Mouse (Mus musculus) neural tube, embryonic 14.5 days (tissue): ENCODE data around the gene Itgb6. TPM values are rescaled to one million over a fixed set of nuclear protein-coding genes. Genes with fewer than 3 reads are reported as not detected.

ENCODE experiments used
- ATAC-seq: fragments of 200-750 bp; cut with Nextera tagmentation; 2 replicates; pipeline ENCODE4 v1.8.0; 2017; ENCODE audit warnings: low read depth, mild to moderate bottlenecking, moderate TSS enrichment, moderate library complexity
- H3K27ac ChIP-seq: fragments of 300-500 bp; sonication (generic); 2 replicates; pipeline ENCODE4 v1.5.1; 2014; ENCODE audit warnings: low read depth, mild to moderate bottlenecking, control low read depth, low read length, moderate library complexity, mixed read lengths
- H3K27me3 ChIP-seq: fragments of 300-500 bp; sonication (generic); 2 replicates; pipeline ENCODE4 v1.6.1; 2014; ENCODE audit warnings: low read length; ENCODE audit not compliant: control insufficient read depth, insufficient read depth
- H3K36me3 ChIP-seq: fragments of 300-500 bp; sonication (generic); 2 replicates; pipeline ENCODE4 v1.6.1; 2014; ENCODE audit warnings: low read length, mixed read lengths; ENCODE audit not compliant: control insufficient read depth, insufficient read depth
- H3K4me1 ChIP-seq: fragments of 300-500 bp; sonication (generic); 2 replicates; pipeline ENCODE4 v1.6.1; 2014; ENCODE audit warnings: low read length; ENCODE audit not compliant: control insufficient read depth, insufficient read depth
- H3K4me2 ChIP-seq: fragments of 300-500 bp; sonication (generic); 2 replicates; pipeline ENCODE4 v1.6.1; 2014; ENCODE audit warnings: mild to moderate bottlenecking, low read depth, low read length, control low read depth
- H3K4me3 ChIP-seq: fragments of 300-500 bp; sonication (generic); 2 replicates; pipeline ENCODE4 v1.5.1; 2014; ENCODE audit warnings: low read depth, low read length, control low read depth, mixed read lengths
- H3K9ac ChIP-seq: fragments of 300-500 bp; sonication (generic); replicated peaks from 2 replicates; pipeline ENCODE4 v1.6.1; 2014; ENCODE audit warnings: low read depth, mild to moderate bottlenecking, control low read depth, low read length, mixed read lengths
- H3K9me3 ChIP-seq: fragments of 300-500 bp; sonication (generic); 2 replicates; pipeline ENCODE4 v1.6.1; 2016; ENCODE audit warnings: low read length; ENCODE audit not compliant: control insufficient read depth
- WGBS: fragments of 180-500 bp; shearing (Covaris S2); extraction: QIAGEN DNeasy Blood & Tissue Kit; methylation state at CpG from one replicate; pipeline ENCODE4 v1.1.7; 2014; 5-methylcytosine and 5-hydroxymethylcytosine counted together
- polyA plus RNA-seq: library from polyadenylated mRNA; unstranded; fragments of >200 nt; fragmentation: Nextera tagmentation; extraction: Ambion mirVana; gene quantifications from 2 replicates; pipeline ENCODE4 v1.2.1, GENCODE M21; 2014

Gene Itgb6
- polyA plus RNA-seq, 1 experiment from 2014 or later, result 0.08 TPM

DNA sequence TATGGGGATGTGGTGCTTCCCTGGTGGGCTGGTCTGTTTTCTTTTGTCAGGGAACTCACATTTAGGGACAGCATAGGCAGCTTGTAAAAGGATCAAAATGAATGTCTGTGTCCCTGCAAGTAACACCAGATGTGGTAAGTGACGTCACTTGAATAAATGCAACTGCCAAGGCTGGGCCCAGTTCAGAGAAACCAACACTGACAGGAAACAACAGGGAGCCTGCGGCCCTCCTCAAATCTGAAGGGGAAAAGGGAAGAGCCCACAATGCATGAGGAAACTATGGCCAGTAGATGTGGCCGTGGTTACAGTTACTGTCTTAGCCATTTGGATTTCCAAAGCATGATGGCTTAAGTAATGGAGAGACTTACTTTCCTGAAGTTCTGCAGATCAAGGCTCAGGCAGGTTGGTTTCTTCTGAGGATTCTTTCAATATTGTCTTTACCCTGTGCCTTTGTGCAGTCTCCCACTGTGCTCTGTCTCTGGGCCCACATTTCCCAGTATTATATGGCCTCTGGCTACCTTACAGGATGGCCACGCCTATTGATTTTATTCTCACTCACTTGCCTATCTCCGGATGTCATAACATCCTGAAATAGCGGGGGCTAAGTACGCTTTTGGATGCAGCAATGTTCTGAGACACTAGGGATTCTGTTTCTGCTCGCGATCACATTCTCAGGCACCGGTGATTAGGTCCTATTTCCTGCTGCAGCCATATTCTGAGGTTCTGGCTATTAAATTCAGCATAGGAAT, 17.1 kb upstream of the Itgb6 start:
- WGBS, result 80% methylated on average over 10 of the region's 10 CpGs
- no peak for ATAC-seq
- Histone ChIP-seq H3K4me1 (no peaks in the 10 kb centered on the region), H3K9ac (no peak overlapping the region), H3K4me3 (no peak overlapping the region), H3K27ac (no peak overlapping the region), H3K36me3 (no peaks in the 10 kb centered on the region), H3K4me2 (no peak overlapping the region), H3K27me3 (no peaks in the 10 kb centered on the region), H3K9me3 (no peaks in the 10 kb centered on the region)

DNA sequence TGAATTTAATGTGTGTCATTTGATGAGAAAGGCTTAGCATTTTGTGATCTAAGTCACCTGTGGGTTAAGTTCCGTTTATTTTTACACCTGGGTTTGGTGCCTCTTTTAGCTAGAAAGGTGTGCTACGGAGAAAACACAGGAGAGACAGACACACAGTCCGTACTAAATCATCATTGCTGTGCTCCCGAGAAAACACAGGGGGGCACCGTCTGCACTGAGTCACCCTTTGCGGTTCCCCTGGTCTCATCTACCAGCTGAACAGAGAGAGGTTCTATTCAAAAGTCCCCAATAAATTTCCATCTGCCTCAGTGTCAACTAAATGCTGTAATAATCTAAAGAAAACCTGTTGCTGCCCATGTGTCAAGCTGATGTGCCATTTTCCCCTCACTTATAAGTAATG, 8.5 kb upstream of the Itgb6 start:
- Histone ChIP-seq H3K9me3 (no peaks in the 10 kb centered on the region), H3K36me3 (no peaks in the 10 kb centered on the region), H3K4me3 (no peak overlapping the region), H3K4me1 (no peaks in the 10 kb centered on the region), H3K27me3 (no peaks in the 10 kb centered on the region), H3K4me2 (no peak overlapping the region), H3K27ac (no peak overlapping the region), H3K9ac (no peak overlapping the region)
- WGBS, result 56% methylated on average over 6 of the region's 6 CpGs
- no peak for ATAC-seq

DNA sequence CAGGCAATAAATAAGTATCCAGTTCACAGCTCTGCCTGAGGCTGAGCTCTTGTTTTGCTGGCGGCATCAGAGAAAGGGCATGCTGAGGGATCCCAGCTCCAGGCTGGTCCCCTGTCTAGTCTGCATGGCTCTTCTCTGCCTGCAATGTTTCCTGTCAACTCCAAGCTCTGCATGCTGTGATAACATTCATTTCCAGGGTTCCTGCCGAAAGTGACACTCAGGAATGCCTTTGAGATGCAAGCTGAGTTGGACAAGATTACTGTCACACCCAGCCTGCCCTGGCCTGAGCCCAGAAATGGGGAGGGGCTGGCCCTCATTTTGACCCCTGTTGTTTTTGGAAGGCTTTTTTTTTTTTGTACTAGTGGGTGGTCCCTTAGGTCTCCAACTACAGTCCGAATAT, 7.6 kb upstream of the Itgb6 start:
- Histone ChIP-seq H3K27ac (no peak overlapping the region), H3K4me2 (no peak overlapping the region), H3K36me3 (no peaks in the 10 kb centered on the region), H3K4me1 (no peaks in the 10 kb centered on the region), H3K9ac (no peak overlapping the region), H3K4me3 (no peak overlapping the region), H3K27me3 (no peaks in the 10 kb centered on the region), H3K9me3 (no peaks in the 10 kb centered on the region)
- WGBS, result 23% methylated on average over 3 of the region's 3 CpGs
- ATAC-seq, result no peak

DNA sequence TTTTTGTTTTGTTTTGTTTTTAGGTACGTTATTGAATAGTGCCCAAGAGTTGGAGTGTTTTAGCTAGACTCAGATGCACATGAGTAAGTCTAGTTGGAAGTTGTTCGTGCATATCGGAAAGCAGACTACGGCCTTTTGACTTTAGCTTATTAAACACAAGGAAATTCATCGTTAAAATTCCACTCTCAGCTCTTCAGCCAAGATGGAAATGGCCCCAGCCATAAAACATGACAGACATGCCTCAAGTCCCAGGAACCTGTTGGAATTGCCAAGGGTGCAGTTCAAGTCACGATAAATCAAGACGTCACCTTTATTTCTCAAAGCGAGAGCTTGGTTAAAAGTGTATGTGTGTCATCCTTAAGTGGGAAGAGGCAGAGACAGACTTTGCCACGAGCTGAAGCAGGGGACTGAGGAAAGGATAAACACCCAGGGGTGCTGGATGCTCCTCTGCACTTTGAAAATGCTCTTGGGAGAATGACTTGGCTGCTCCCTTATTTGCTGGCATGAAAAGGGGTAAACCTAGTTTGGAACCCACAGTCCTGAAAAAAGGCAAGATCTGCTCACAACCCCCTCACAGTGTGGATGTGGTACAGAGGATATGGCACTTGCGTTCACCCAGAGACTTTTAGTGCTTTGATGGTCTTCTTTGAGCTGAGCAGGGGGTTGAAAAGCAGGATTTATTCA, 6.6 kb upstream of the Itgb6 start:
- H3K4me3 ChIP-seq, result no peak overlapping the region
- no peaks in the 10 kb centered on the region for H3K36me3 ChIP-seq
- no peaks in the 10 kb centered on the region for H3K9me3 ChIP-seq
- H3K27me3 ChIP-seq, result no peaks in the 10 kb centered on the region
- 62% methylated on average over 10 of the region's 10 CpGs for WGBS
- no peak overlapping the region for H3K4me2 ChIP-seq
- no peak overlapping the region for H3K27ac ChIP-seq
- H3K4me1 ChIP-seq, result no peaks in the 10 kb centered on the region
- ATAC-seq, result no peak
- no peak overlapping the region for H3K9ac ChIP-seq

DNA sequence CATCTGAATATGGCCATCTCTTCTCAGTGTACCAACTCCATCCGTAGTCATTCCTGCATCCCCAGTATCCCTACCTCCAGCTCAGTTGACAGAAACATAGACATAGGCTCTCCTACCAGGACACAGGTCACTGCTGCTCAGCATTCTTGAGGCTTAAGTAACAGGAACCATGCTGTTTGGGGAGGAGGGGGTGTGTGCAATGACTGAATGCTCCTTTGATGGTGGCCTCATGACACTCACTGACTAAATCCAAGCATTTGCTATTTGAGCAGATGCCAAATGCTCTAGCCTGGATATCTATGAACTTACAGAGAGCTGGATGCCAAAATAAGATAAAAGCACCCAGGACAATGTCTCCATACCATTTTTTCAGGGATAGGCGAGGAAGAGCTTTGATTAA, 2.2 kb upstream of the Itgb6 start:
- Histone ChIP-seq H3K9me3 (no peaks in the 10 kb centered on the region), H3K4me3 (no peak overlapping the region), H3K27me3 (no peaks in the 10 kb centered on the region), H3K4me1 (peaks cover 5% of the 10 kb centered on the region; the same call in 1 of the 2 replicates), H3K27ac (no peak overlapping the region), H3K4me2 (no peak overlapping the region), H3K36me3 (no peaks in the 10 kb centered on the region), H3K9ac (no peak overlapping the region)
- WGBS, result 78% methylated on average over 2 of the region's 2 CpGs
- no peak for ATAC-seq

DNA sequence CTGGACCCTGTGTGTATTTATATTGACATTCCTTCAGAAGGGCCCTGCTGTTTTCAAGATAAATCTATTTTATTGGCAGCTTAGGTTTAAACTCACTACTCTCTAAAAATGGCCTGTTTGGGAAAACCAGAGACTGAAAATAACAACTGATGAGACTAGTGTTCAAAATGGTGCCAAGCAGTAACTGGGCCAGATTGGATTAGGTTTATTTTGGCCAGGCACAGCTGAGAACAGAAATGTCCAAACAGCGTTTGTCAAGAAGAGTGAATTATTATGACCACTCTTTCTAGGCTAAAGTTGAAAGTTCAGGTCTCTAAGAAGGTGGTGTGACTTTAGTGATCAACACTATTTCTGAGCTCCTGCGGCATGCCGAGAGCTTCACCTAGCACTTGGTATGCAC, 524 bp upstream of the Itgb6 start:
- Histone ChIP-seq H3K27ac (no peak overlapping the region), H3K36me3 (no peaks in the 10 kb centered on the region), H3K4me1 (peaks cover 5% of the 10 kb centered on the region; the same call in 1 of the 2 replicates), H3K4me3 (no peak overlapping the region), H3K9ac (no peak overlapping the region), H3K27me3 (no peaks in the 10 kb centered on the region), H3K4me2 (no peak overlapping the region), H3K9me3 (no peaks in the 10 kb centered on the region)
- no peak for ATAC-seq
- 95% methylated on average over 3 of the region's 3 CpGs for WGBS

DNA sequence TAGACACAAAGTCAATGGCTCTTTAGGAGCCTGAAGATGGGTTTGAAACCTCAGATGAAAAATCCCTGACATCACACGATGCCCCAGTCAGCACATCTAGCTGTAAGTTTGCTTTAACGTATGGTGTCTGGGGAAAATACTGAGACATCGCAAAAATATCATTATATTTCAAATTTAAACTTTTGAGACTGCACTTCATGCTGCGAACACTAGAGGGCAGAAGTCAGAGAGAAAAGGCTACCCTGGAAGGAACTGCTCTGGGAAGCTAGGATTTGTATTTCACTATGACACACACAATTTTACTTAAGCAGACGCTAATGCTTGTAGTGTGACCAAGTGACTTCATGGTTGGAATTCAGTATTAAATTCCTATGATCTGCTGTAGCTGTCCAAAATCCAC, 1.5 kb downstream of the Itgb6 start:
- H3K9ac ChIP-seq, result no peak overlapping the region
- no peak for ATAC-seq
- H3K27me3 ChIP-seq, result no peaks in the 10 kb centered on the region
- H3K4me3 ChIP-seq, result no peak overlapping the region
- H3K4me1 ChIP-seq, result peaks cover 5% of the 10 kb centered on the region; the same call in 1 of the 2 replicates
- no peak overlapping the region for H3K4me2 ChIP-seq
- no peaks in the 10 kb centered on the region for H3K9me3 ChIP-seq
- no peaks in the 10 kb centered on the region for H3K36me3 ChIP-seq
- H3K27ac ChIP-seq, result no peak overlapping the region
- 31% methylated on average over 5 of the region's 5 CpGs for WGBS

DNA sequence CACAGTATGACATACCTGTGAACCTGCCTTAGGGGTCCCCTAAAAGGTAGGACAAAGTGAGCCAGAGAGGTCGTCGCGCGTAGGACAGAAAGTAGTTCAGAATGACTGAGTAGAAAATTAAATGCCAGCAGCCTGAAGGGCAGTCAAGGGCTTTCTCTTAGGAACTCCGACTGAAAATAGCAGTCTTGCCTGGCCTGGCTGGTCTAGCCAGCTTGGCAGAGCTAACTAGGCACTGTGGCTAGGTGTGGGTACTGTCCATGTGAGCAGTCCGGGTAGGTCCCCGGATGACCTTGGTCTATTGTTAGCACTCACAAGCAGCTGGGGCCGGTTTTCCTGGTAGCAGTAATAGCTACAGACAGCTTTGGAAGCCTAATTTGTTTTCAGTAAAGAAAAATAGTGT, 2.2 kb downstream of the Itgb6 start:
- Histone ChIP-seq H3K27me3 (no peaks in the 10 kb centered on the region), H3K9me3 (no peaks in the 10 kb centered on the region), H3K4me3 (no peak overlapping the region), H3K4me2 (no peak overlapping the region), H3K9ac (no peak overlapping the region), H3K36me3 (no peaks in the 10 kb centered on the region), H3K4me1 (peaks cover 8% of the 10 kb centered on the region; the same call in 1 of the 2 replicates), H3K27ac (no peak overlapping the region)
- 78% methylated on average over 8 of the region's 8 CpGs for WGBS
- ATAC-seq, result no peak

DNA sequence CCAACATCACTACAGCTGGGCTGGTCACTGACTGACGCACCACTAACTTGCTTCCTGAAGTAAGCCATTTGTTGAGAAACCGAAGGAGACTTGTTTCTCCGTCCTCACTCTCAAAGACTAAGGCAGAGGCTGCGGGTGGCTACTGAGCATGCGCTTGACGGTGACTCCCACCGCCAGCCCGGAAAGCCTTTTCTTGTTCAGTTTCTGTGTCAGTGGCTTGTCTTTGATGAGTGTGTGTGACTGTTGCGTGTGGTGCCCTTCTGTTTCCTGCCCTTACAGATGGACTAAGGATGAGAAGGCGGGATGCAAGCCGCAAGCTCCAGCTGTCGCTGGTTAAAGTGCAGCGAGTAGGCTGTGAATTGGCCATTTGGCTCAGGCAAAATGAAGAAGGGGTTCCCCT, 5.1 kb downstream of the Itgb6 start:
- Histone ChIP-seq H3K36me3 (no peaks in the 10 kb centered on the region), H3K4me1 (peaks cover 18% of the 10 kb centered on the region), H3K4me2 (0 out of 2 replicates have a peak overlapping the region, but pooled peaks have one; percentile 2), H3K27ac (no peak overlapping the region), H3K4me3 (no peak overlapping the region), H3K27me3 (no peaks in the 10 kb centered on the region), H3K9ac (no peak overlapping the region), H3K9me3 (no peaks in the 10 kb centered on the region)
- 65% methylated on average over 13 of the region's 13 CpGs for WGBS
- no peak for ATAC-seq
